Mouse (Mus musculus) large intestine, adult 2 months (tissue): ENCODE results near the gene Ufd1. TPM values are rescaled to one million over a fixed set of nuclear protein-coding genes. Genes with fewer than 3 reads are reported as not detected.
"Not testable (repeated sequence)": the region's sequence is repeated elsewhere in the genome, so short reads cannot be mapped to it uniquely, and the experiment has no call there.

Source experiments
- DNase-seq: peaks from one replicate; pipeline ENCODE4 v3.0.0-alpha.2; 2012; ENCODE audit warnings: low read depth, low spot score
- WGBS: fragments of 180-500 bp; shearing (Covaris S2); methylation state at CpG from one replicate; pipeline ENCODE4 v1.1.7; 2018; 5-methylcytosine and 5-hydroxymethylcytosine counted together
- polyA plus RNA-seq: library from polyadenylated mRNA; depleted of rRNA; stranded (reverse); fragments of >200 nt; gene quantifications from 2 replicates; pipeline ENCODE4 v1.2.3, GENCODE M21; 2012

The Ufd1 gene
- polyA plus RNA-seq, 1 experiment = 27.2 TPM

- no peak for DNase-seq
- 98% methylated on average over 2 of the region's 2 CpGs for WGBS
Observed at GRCm38 (mm10) chr16:18805746-18806145, 5.8 kb upstream of the Ufd1 start.

GRCm38 (mm10) chr16:18809001-18809400 is 2.6 kb upstream of the Ufd1 start:
- 93% methylated on average over 5 of the region's 5 CpGs for WGBS
- DNase-seq = no peak

GRCm38 (mm10) chr16:18811032-18811431 is 547 bp upstream of the Ufd1 start:
- WGBS = 1% methylated on average over 5 of the region's 5 CpGs

GRCm38 (mm10) chr16:18812385-18812910 is 869 bp downstream of the Ufd1 start:
- peak; percentile 18 for DNase-seq
- under 1% methylated on average over 31 of the region's 31 CpGs for WGBS

More at GRCm38 (mm10) chr16:18811032-18811431, 547 bp upstream of the Ufd1 start:
- DNase-seq = no peak

- DNase-seq = no peak
- WGBS = 81% methylated on average over 1 of the region's 1 CpGs
Observed at GRCm38 (mm10) chr16:18822356-18822755, 10.8 kb downstream of the Ufd1 start.

- WGBS = 79% methylated on average over 4 of the region's 4 CpGs
- no peak for DNase-seq
Observed at GRCm38 (mm10) chr16:18822925-18823324, 11.3 kb downstream of the Ufd1 start.

GRCm38 (mm10) chr16:18828630-18829029 is 17.1 kb downstream of the Ufd1 start:
- 96% methylated on average over 3 of the region's 3 CpGs for WGBS
- DNase-seq = no peak

GRCm38 (mm10) chr16:18829102-18829501 is 17.5 kb downstream of the Ufd1 start:
- DNase-seq = no peak
- 88% methylated on average over 6 of the region's 6 CpGs for WGBS

GRCm38 (mm10) chr16:18833486-18833885 is 21.9 kb downstream of the Ufd1 start:
- 78% methylated on average over 2 of the region's 2 CpGs for WGBS
- no peak for DNase-seq

GRCm38 (mm10) chr16:18836073-18836467 is 24.5 kb downstream of the Ufd1 start:
- 14% methylated on average over 3 of the region's 3 CpGs for WGBS
- DNase-seq = peak; percentile 19

- peak; percentile 98 for DNase-seq
- 1% methylated on average over 45 of the region's 46 CpGs for WGBS
Observed at GRCm38 (mm10) chr16:18836468-18837208, 25.1 kb downstream of the Ufd1 start, which contains the start of the genes 2510002D24Rik and Gm28539. TSS of gene 2510002D24Rik (plus strand) at chr16:18836578. TSS of gene Gm28539 (plus strand) at chr16:18836584.

- WGBS = 55% methylated on average over 4 of the region's 4 CpGs
- DNase-seq = no peak
Observed at GRCm38 (mm10) chr16:18838346-18838745, 26.8 kb downstream of the Ufd1 start.

GRCm38 (mm10) chr16:18846301-18846820 is 34.8 kb downstream of the Ufd1 start:
- DNase-seq = no peak
- 88% methylated on average over 15 of the region's 15 CpGs for WGBS

GRCm38 (mm10) chr16:18849521-18850190 is 38.1 kb downstream of the Ufd1 start:
- 83% methylated on average over 17 of the region's 17 CpGs for WGBS
- not testable (repeated sequence) for DNase-seq

- no peak for DNase-seq
Observed at GRCm38 (mm10) chr16:18858551-18858950, 47.0 kb downstream of the Ufd1 start.

GRCm38 (mm10) chr16:18860186-18860585 is 48.6 kb downstream of the Ufd1 start:
- 71% methylated on average over 1 of the region's 1 CpGs for WGBS
- no peak for DNase-seq

- 29% methylated on average over 1 of the region's 1 CpGs for WGBS
- not testable (repeated sequence) for DNase-seq
Observed at GRCm38 (mm10) chr16:18870495-18870894, 58.9 kb downstream of the Ufd1 start.

GRCm38 (mm10) chr16:18876091-18876441 is 64.5 kb downstream of the Ufd1 start:
- under 1% methylated on average over 17 of the region's 17 CpGs for WGBS
- no peak for DNase-seq

GRCm38 (mm10) chr16:18876442-18877308 is 65.1 kb downstream of the Ufd1 start, which contains the start of the genes Mrpl40 and Hira:
TSS of gene Mrpl40 (minus strand) at chr16:18876862.
TSS of gene Hira (plus strand) at chr16:18877037.
- peak; percentile 66 for DNase-seq
- under 1% methylated on average over 89 of the region's 93 CpGs for WGBS
